Mouse (Mus musculus) limb, embryonic 14.5 days (tissue): ENCODE measurements around the gene Gpr84. TPM values are rescaled to one million over a fixed set of nuclear protein-coding genes. Genes with fewer than 3 reads are reported as not detected.

Experiments used
- ATAC-seq: fragments of 200-750 bp; cut with Nextera tagmentation; 2 replicates; pipeline ENCODE4 v1.8.0; 2017; ENCODE audit warnings: low read depth, moderate number of reproducible peaks, moderate TSS enrichment; ENCODE audit not compliant: low FRiP score
- DNase-seq: peaks from one replicate; pipeline ENCODE4 v3.0.0-alpha.2; 2015; ENCODE audit warnings: low spot score
- H3K27ac ChIP-seq: fragments of 300-500 bp; sonication (generic); replicated peaks from 2 replicates; pipeline ENCODE4 v1.5.1; 2014; ENCODE audit warnings: low read depth, mild to moderate bottlenecking, low read length, moderate library complexity, mixed read lengths
- H3K27me3 ChIP-seq: fragments of 300-500 bp; sonication (generic); 2 replicates; pipeline ENCODE4 v1.6.1; 2014; ENCODE audit warnings: low read length, mixed read lengths; ENCODE audit not compliant: control insufficient read depth, insufficient read depth
- H3K36me3 ChIP-seq: fragments of 300-500 bp; sonication (generic); 2 replicates; pipeline ENCODE4 v1.6.1; 2014; ENCODE audit warnings: mild to moderate bottlenecking, low read length, moderate library complexity, mixed read lengths; ENCODE audit not compliant: control insufficient read depth, insufficient read depth
- H3K4me1 ChIP-seq: fragments of 300-500 bp; sonication (generic); 2 replicates; pipeline ENCODE4 v1.6.1; 2014; ENCODE audit warnings: antibody characterized with exemption, low read length, mixed read lengths; ENCODE audit not compliant: control insufficient read depth, insufficient read depth
- H3K4me2 ChIP-seq: fragments of 300-500 bp; sonication (generic); replicated peaks from 2 replicates; pipeline ENCODE4 v1.6.1; 2014; ENCODE audit warnings: low read depth, mild to moderate bottlenecking, low read length, moderate library complexity; ENCODE audit not compliant: severe bottlenecking
- H3K4me3 ChIP-seq: fragments of 300-500 bp; sonication (generic); replicated peaks from 2 replicates; pipeline ENCODE4 v1.5.1; 2014; ENCODE audit warnings: low read length
- H3K9ac ChIP-seq: fragments of 300-500 bp; sonication (generic); 2 replicates; pipeline ENCODE4 v1.6.1; 2014; ENCODE audit warnings: mild to moderate bottlenecking, low read depth, low read length, moderate library complexity; ENCODE audit not compliant: severe bottlenecking
- H3K9me3 ChIP-seq: fragments of 300-500 bp; sonication (generic); 2 replicates; pipeline ENCODE4 v1.6.1; 2016; ENCODE audit warnings: low read length; ENCODE audit not compliant: control insufficient read depth
- POLR2A ChIP-seq: fragments of 200-500 bp; IDR thresholded peaks from 2 replicates; pipeline ENCODE4 v1.8.0; 2012; ENCODE audit warnings: inconsistent platforms, mild to moderate bottlenecking, moderate library complexity, borderline replicate concordance; ENCODE audit not compliant: insufficient read depth, insufficient read length; ENCODE audit errors: extremely low read depth
- WGBS: fragments of 180-500 bp; shearing (Covaris S2); extraction: QIAGEN DNeasy Blood & Tissue Kit; methylation state at CpG from one replicate; pipeline ENCODE4 v1.1.7; 2014; 5-methylcytosine and 5-hydroxymethylcytosine counted together
- polyA plus RNA-seq, 2 experiments: library from polyadenylated mRNA; depleted of rRNA in 1 of 2; stranded (reverse) in 1 of 2; unstranded in 1 of 2; fragments of >200 nt; fragmentation: Nextera tagmentation in 1 of 2; extraction: Ambion mirVana in 1 of 2; gene quantifications; 2 replicates each; pipeline versions ENCODE4 v1.2.1 to v1.2.3; 2012 to 2014

Gene Gpr84
- polyA plus RNA-seq, 2 experiments = 0.34 to 0.51 TPM

GRCm38 (mm10) chr15:103284647-103285046, 25.8 kb downstream of the Gpr84 start:
- Histone ChIP-seq H3K27ac (no peak overlapping the region), H3K9me3 (no peaks in the 10 kb centered on the region), H3K27me3 (no peaks in the 10 kb centered on the region), H3K36me3 (peaks cover 7% of the 10 kb centered on the region), H3K4me3 (no peak overlapping the region), H3K4me2 (no peak overlapping the region), H3K9ac (no peak overlapping the region; the same call in 1 of the 2 replicates), H3K4me1 (peaks cover 35% of the 10 kb centered on the region)
- no peak for DNase-seq
- WGBS = 38% methylated on average over 2 of the region's 2 CpGs
- no peak for ATAC-seq
- no peak for TF ChIP-seq POLR2A

GRCm38 (mm10) chr15:103284066-103284465, 26.3 kb downstream of the Gpr84 start:
- H3K4me1 ChIP-seq = peaks cover 30% of the 10 kb centered on the region
- WGBS = 62% methylated on average over 3 of the region's 3 CpGs
- ATAC-seq (no peak), DNase-seq (no peak)
- H3K9me3 ChIP-seq = no peaks in the 10 kb centered on the region
- no peak overlapping the region for H3K9ac ChIP-seq
- H3K4me2 ChIP-seq = no peak overlapping the region
- H3K36me3 ChIP-seq = peaks cover 4% of the 10 kb centered on the region
- no peak for TF ChIP-seq POLR2A
- no peak overlapping the region for H3K27ac ChIP-seq
- H3K27me3 ChIP-seq = no peaks in the 10 kb centered on the region
- H3K4me3 ChIP-seq = no peak overlapping the region

- H3K27ac ChIP-seq = no peak overlapping the region
- no peaks in the 10 kb centered on the region for H3K27me3 ChIP-seq
- ATAC-seq (no peak), DNase-seq (no peak)
- H3K4me2 ChIP-seq = no peak overlapping the region
- H3K9ac ChIP-seq = no peak overlapping the region
- TF ChIP-seq POLR2A = no peak
- peaks cover 29% of the 10 kb centered on the region for H3K4me1 ChIP-seq
- H3K9me3 ChIP-seq = no peaks in the 10 kb centered on the region
- WGBS = 93% methylated on average over 3 of the region's 3 CpGs
- peaks cover 10% of the 10 kb centered on the region for H3K36me3 ChIP-seq
- H3K4me3 ChIP-seq = no peak overlapping the region
These were observed 28.8 kb downstream of the Gpr84 start for GRCm38 (mm10) chr15:103281465-103282205.

GRCm38 (mm10) chr15:103280817-103281464, 29.5 kb downstream of the Gpr84 start:
- no peaks in the 10 kb centered on the region for H3K27me3 ChIP-seq
- TF ChIP-seq POLR2A = no peak
- peaks cover 10% of the 10 kb centered on the region for H3K36me3 ChIP-seq
- no peak overlapping the region for H3K4me3 ChIP-seq
- no peak overlapping the region for H3K9ac ChIP-seq
- ATAC-seq = no peak
- H3K4me2 ChIP-seq = no peak overlapping the region
- DNase-seq = no peak
- no peaks in the 10 kb centered on the region for H3K9me3 ChIP-seq
- 48% methylated on average over 3 of the region's 3 CpGs for WGBS
- no peak overlapping the region for H3K27ac ChIP-seq
- peaks cover 29% of the 10 kb centered on the region for H3K4me1 ChIP-seq

GRCm38 (mm10) chr15:103279750-103280149, 30.7 kb downstream of the Gpr84 start:
- H3K36me3 ChIP-seq = peaks cover 10% of the 10 kb centered on the region
- H3K4me1 ChIP-seq = peaks cover 18% of the 10 kb centered on the region
- no peak overlapping the region for H3K4me3 ChIP-seq
- TF ChIP-seq POLR2A = no peak
- DNase-seq (no peak), ATAC-seq (no peak)
- no peaks in the 10 kb centered on the region for H3K9me3 ChIP-seq
- WGBS = 55% methylated on average over 3 of the region's 3 CpGs
- no peak overlapping the region for H3K9ac ChIP-seq
- H3K27me3 ChIP-seq = no peaks in the 10 kb centered on the region
- H3K27ac ChIP-seq = no peak overlapping the region
- no peak overlapping the region for H3K4me2 ChIP-seq
